Mouse (Mus musculus) megakaryocyte progenitor cell, adult 5-6 weeks (primary cell): ENCODE measurements around the gene Akap6. TPM values are rescaled to one million over a fixed set of nuclear protein-coding genes. Genes with fewer than 3 reads are reported as not detected.

Experiments used
- ATAC-seq: replicated peaks from 2 replicates; pipeline ENCODE4 v1.8.0; 2016; ENCODE audit warnings: mild to moderate bottlenecking, moderate TSS enrichment, inconsistent platforms; ENCODE audit not compliant: poor library complexity
- total RNA-seq, 2 experiments: library from RNA; stranded (forward) in 1 of 2; stranded (reverse) in 1 of 2; fragments of 157-497, 149-512 nt in 1 of 2; fragments of 200-1000 nt in 1 of 2; gene quantifications; 2 replicates each; pipeline versions ENCODE4 v1.2.3 to v1.2.4; 2015 to 2017

The Akap6 gene
- total RNA-seq, 2 experiments from 2014 or later = 0.08 TPM; not detected in 1

- no peak for ATAC-seq
These were observed 315.4 kb downstream of the Akap6 start for GRCm38 (mm10) chr12:53014539-53014938.

DNA sequence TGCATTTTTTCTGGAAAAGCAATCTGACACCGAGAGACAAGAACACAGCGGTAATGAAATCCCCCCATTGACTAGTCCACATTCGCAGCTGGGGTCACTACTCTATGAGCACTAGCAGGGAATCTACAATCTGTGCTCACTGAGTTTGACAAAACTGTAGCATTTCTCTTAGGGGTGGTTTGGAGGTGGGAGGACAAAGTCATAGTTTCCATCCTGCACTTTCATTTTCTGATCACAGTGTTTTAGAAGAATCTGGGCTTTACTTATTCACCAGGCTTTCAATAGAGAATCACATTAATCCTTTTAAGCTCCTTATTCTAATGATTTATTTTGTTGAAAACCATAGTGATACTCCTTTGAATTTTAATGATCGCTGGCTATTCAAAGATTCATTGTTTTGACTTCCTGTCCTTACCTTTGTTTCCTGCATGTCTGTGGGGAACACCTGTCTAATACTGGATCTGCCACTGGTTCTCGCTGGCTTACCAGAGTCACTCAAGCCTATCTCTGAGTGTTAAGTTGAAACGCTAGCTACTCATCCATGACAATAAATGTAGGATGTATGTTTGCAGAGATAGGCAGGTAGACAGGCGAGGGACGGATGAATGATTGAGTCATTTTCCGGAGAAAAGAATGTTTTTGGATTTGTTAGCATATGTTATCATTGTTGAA, 325.5 kb downstream of the Akap6 start:
- ATAC-seq = no peak

DNA sequence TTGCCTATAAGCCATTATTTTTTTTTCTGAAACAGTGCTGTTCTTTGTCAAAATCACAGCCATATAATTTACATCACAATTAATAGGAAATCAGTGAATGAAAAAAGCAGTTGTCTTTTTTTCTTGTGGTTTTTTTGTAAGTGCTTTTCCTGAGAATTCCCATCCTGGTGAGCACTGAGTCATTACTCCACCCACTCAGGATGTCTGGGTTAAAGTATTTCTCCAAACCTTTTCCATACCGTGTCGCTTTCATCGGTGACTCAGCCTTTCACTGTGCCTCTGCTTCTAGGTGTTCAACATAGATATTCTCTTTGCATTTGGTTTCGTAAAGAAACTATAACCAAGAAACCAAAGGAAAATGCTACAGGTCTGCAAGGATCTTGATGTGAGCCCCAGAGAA, 328.1 kb downstream of the Akap6 start:
- no peak for ATAC-seq

DNA sequence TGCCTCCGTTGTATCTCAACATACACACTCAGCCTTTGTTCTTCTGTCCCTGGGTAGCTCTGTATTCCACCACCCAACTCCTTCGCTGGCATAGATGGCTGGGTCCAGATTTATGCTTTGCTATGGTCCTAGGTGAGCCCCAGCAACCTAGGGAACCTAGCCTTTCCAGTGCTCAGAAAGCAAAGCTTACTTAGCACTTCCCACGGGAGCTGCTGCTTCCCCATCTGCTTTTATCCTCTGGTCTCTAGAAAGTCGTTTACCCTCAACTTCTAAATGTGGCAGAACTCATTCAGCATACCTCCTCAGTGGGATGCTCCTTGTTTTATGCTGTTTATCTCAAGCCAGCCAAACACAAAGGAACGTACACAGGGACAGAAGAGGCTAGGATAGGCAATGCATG, 329.7 kb downstream of the Akap6 start:
- ATAC-seq = no peak

- ATAC-seq = no peak
These were observed 330.7 kb downstream of the Akap6 start for GRCm38 (mm10) chr12:53029910-53030309.

DNA sequence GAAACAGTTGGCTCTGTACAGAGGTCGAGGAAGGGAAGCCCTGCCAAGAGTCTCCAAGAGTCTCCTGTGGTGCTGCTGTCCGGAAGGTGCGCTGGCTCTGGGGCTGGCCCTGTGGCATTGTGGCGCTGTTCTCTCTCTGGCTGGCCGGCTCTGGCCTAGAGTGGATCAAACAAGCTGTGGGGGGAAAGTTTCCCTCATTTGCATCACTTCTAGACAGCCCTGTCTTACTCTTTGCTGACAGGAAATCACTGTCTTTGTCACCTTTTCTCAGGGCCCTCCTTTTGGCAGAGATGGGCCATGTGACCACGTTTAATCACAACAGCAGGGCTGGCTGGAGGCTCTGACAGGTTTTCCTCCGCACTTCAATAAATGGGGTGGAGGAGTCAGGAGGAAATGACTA, 333.6 kb downstream of the Akap6 start:
- no peak for ATAC-seq

DNA sequence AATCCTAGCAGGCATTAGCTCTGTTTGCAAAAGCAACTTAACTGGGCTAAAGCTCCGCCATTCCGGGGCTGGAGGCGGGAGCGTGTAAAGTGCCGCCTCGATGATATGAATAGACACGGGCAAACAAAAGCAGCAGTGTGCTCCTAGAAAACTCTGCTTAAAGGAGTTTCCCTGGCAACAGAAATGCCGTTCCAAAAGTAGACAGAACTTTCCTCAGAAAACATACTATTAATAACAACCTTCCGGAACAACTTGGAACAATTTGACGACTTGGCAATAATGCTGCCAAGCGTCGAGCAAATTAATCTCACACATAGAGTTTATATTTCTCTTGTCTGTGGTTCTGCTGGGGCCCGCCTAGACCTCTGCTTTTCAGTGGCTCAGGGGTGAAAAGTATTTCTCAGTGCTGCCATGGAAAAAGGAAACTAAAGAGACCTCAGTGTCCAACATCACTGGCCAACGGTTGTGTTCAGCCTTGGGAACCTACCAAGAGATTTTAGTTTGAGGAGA, 334.3 kb downstream of the Akap6 start:
- ATAC-seq = no peak

DNA sequence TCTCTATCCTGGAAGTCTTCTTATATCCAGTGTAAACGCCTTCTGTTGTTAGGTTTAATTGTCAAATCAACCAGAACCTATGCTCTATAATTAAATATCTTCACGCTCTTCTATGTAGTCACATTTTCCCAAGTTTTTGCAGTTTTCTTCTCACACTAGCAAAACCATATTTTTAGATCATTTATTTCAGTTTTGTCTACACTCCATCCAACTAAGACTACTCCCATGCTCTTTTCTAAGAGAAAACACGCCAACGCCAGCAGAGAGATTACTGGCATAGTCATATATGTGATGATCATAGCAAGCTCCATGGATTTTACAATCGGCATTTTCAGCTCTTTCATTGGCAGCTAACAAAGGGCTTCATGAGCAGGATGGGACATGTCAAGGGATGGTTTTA, 341.5 kb downstream of the Akap6 start:
- ATAC-seq = no peak

DNA sequence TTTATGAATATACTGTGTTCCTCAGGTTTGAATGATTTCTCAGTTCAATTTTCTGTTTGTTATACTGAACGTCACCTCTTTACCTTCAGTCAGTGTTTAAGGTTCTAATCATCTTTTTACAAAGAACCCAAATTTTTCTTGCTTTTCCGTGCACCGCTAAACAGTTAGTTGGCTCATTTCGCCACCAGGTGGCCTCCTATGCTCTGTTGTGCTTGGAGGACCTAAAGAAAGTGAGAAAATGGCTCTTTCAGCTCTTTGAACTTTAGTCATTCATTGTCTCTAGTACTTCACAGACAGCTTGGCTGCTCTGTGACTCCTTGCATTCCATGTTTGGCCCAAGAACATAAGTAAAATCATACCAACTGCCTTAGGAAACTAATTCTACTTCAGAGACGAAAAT, 343.6 kb downstream of the Akap6 start:
- no peak; the same call in 1 of the 2 replicates for ATAC-seq

DNA sequence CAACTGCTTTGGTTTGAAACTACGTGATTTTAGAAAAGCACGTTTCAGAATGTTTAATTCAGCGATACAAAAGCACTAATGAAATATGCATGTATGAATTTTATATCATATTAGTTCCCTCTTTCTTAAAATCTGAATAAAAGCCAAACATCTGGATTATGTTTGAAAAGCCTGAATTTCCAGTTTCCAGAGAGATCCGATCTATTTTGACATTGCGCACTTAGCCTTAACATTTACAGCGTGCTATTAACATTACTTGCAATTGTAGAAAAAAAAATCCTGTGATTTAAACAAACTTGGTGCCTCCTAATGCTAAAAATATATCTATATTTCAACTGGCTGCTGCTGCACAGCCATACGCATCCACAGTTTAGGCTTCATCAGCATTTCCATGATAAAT, 358.4 kb downstream of the Akap6 start:
- no peak for ATAC-seq

DNA sequence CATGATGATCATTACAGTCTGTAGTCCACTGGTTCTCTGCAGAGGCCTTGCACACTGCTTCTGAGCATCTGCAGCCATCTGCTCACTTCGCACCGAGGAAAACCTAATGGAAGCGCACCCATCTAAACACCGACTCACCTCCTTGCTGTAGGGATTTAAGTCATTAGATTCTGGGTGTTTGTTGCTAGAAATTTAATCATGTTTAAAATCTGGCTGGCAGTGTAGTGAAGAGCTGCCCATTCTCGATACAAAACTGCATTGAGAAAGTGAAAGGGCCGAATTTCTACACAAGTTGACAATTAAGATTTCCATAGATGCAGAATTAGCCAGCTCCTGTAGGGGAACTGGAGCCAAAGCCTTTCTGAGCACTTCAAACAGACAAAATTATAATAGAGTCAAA, 361.7 kb downstream of the Akap6 start:
- ATAC-seq = no peak

GRCm38 (mm10) chr12:53061466-53062124, 362.4 kb downstream of the Akap6 start:
- ATAC-seq = no peak

GRCm38 (mm10) chr12:53063003-53063402, 363.8 kb downstream of the Akap6 start:
- no peak for ATAC-seq

GRCm38 (mm10) chr12:53064241-53064760, 365.1 kb downstream of the Akap6 start:
- ATAC-seq = no peak

GRCm38 (mm10) chr12:53065031-53065785, 366.0 kb downstream of the Akap6 start:
- no peak for ATAC-seq

- ATAC-seq = no peak
These were observed 367.1 kb downstream of the Akap6 start for GRCm38 (mm10) chr12:53066321-53066720.

DNA sequence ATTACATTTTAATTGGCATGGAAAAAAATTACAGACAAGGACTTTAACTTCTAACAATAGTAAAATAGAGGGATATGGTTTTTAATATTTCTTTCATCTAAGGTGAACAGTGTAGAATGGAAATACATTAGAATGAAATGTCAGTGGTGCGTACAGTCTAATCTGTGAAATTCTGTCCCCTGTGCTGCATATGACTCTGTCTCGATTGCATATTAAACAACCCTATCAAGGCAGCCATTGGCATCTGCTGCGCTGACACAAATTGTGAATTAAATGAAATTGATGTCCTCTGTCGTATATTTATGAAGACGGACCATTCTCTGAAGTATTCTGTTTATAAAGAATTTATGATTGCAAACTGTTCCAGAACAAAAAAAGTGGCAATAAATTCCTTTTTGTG, 371.7 kb downstream of the Akap6 start:
- ATAC-seq = no peak

- ATAC-seq = no peak
These were observed 377.6 kb downstream of the Akap6 start for GRCm38 (mm10) chr12:53076595-53077400.

- no peak for ATAC-seq
These were observed 386.6 kb downstream of the Akap6 start for GRCm38 (mm10) chr12:53085789-53086188.

GRCm38 (mm10) chr12:53112276-53112675, 413.1 kb downstream of the Akap6 start:
- no peak for ATAC-seq

DNA sequence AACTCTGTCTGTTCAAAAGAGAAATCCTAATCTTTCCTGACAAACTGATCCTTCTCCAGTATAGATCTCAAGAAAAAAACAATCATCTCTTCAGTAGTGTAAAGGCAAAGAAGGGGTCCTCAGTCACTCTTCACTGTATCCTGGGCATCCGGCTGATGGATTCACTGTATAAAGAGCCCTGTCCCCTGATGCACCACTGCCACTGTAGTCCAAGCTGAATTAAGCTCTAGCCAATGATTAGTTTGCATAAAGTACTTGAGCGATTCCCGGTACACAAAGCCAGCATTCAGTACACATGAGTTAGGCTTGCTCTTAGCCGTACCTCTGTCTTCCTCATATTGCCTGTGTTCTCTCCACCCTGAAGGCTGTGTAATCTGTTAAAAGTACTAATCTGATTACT, 420.2 kb downstream of the Akap6 start:
- ATAC-seq = no peak
